Mouse (Mus musculus) hindbrain, embryonic 10.5 days (tissue): ENCODE measurements around the gene Gps2. TPM values are rescaled to one million over a fixed set of nuclear protein-coding genes. Genes with fewer than 3 reads are reported as not detected.
"Not testable (repeated sequence)": the region's sequence is repeated elsewhere in the genome, so short reads cannot be mapped to it uniquely, and the experiment has no call there.

Source experiments
- DNase-seq: peaks from one replicate; pipeline ENCODE4 v3.0.0-alpha.2; 2017; ENCODE audit warnings: low spot score
- H3K27ac ChIP-seq: fragments of 300-500 bp; sonication (generic); 2 replicates; pipeline ENCODE4 v1.5.1; 2016; ENCODE audit warnings: mild to moderate bottlenecking, moderate library complexity
- H3K27me3 ChIP-seq: fragments of 300-500 bp; sonication (generic); 2 replicates; pipeline ENCODE4 v1.6.1; 2016; ENCODE audit warnings: mild to moderate bottlenecking; ENCODE audit not compliant: poor library complexity, insufficient read depth, severe bottlenecking
- H3K36me3 ChIP-seq: fragments of 300-500 bp; sonication (generic); 2 replicates; pipeline ENCODE4 v1.6.1; 2016; ENCODE audit warnings: mild to moderate bottlenecking, moderate library complexity
- H3K4me1 ChIP-seq: fragments of 300-500 bp; sonication (generic); replicated peaks from 2 replicates; pipeline ENCODE4 v1.6.1; 2016; ENCODE audit warnings: mild to moderate bottlenecking
- H3K4me3 ChIP-seq: fragments of 300-500 bp; sonication (generic); 2 replicates; pipeline ENCODE4 v1.5.1; 2016; ENCODE audit warnings: mild to moderate bottlenecking, moderate library complexity
- H3K9me3 ChIP-seq: fragments of 300-500 bp; sonication (generic); 2 replicates; pipeline ENCODE4 v1.6.1; 2016; ENCODE audit warnings: mild to moderate bottlenecking, moderate library complexity
- WGBS: fragments of 180-500 bp; shearing (Covaris S2); methylation state at CpG from one replicate; pipeline ENCODE4 v1.1.7; 2016; 5-methylcytosine and 5-hydroxymethylcytosine counted together
- polyA plus RNA-seq: library from polyadenylated mRNA; unstranded; fragments of >200 nt; fragmentation: Nextera tagmentation; extraction: Ambion mirVana; gene quantifications from 2 replicates; pipeline ENCODE4 v1.2.1, GENCODE M21; 2016

Gps2 gene
- polyA plus RNA-seq, 1 experiment from 2014 or later, result 105 TPM

- peaks cover 31% of the 10 kb centered on the region for H3K4me1 ChIP-seq
- peaks cover 26% of the 10 kb centered on the region for H3K36me3 ChIP-seq
- H3K27me3 ChIP-seq, result no peaks in the 10 kb centered on the region
- H3K9me3 ChIP-seq, result no peaks in the 10 kb centered on the region
- peak overlapping the region; percentile 91 for H3K4me3 ChIP-seq
- H3K27ac ChIP-seq, result peak overlapping the region; percentile 98
- DNase-seq, result no peak
- WGBS, result 5% methylated on average over 12 of the region's 12 CpGs
Observed at GRCm38 (mm10) chr11:69922012-69922756, 8.5 kb downstream of the Gps2 start.

- H3K4me3 ChIP-seq, result peak overlapping the region; percentile 91
- H3K4me1 ChIP-seq, result peaks cover 25% of the 10 kb centered on the region
- peaks cover 20% of the 10 kb centered on the region for H3K36me3 ChIP-seq
- DNase-seq, result no peak
- no peaks in the 10 kb centered on the region for H3K27me3 ChIP-seq
- H3K27ac ChIP-seq, result peak overlapping the region; percentile 98
- no peaks in the 10 kb centered on the region for H3K9me3 ChIP-seq
- 72% methylated on average over 3 of the region's 3 CpGs for WGBS
Observed at GRCm38 (mm10) chr11:69922796-69923195, 9.1 kb downstream of the Gps2 start.

GRCm38 (mm10) chr11:69927501-69927900, 13.8 kb downstream of the Gps2 start:
- no peak overlapping the region for H3K27ac ChIP-seq
- no peaks in the 10 kb centered on the region for H3K9me3 ChIP-seq
- H3K27me3 ChIP-seq, result no peaks in the 10 kb centered on the region
- 95% methylated on average over 2 of the region's 2 CpGs for WGBS
- DNase-seq, result no peak
- H3K4me3 ChIP-seq, result no peak overlapping the region
- peaks cover 6% of the 10 kb centered on the region for H3K4me1 ChIP-seq
- H3K36me3 ChIP-seq, result no peaks in the 10 kb centered on the region

GRCm38 (mm10) chr11:69929712-69930111, 16.0 kb downstream of the Gps2 start:
- Histone ChIP-seq H3K4me3 (no peak overlapping the region), H3K27me3 (peaks cover 10% of the 10 kb centered on the region; the same call in 1 of the 2 replicates), H3K9me3 (no peaks in the 10 kb centered on the region), H3K27ac (no peak overlapping the region), H3K36me3 (no peaks in the 10 kb centered on the region), H3K4me1 (peaks cover 9% of the 10 kb centered on the region; the same call in 1 of the 2 replicates)
- no peak for DNase-seq
- 88% methylated on average over 4 of the region's 4 CpGs for WGBS

- Histone ChIP-seq H3K4me1 (peaks cover 13% of the 10 kb centered on the region), H3K27me3 (peaks cover 15% of the 10 kb centered on the region)
- DNase-seq, H3K27ac ChIP-seq, H3K4me3 ChIP-seq, H3K36me3 ChIP-seq, H3K9me3 ChIP-seq: not testable (repeated sequence)
- WGBS, result 88% methylated on average over 8 of the region's 8 CpGs
Observed at GRCm38 (mm10) chr11:69930176-69930575, 16.5 kb downstream of the Gps2 start.

- peaks cover 23% of the 10 kb centered on the region for H3K27me3 ChIP-seq
- H3K27ac ChIP-seq, result no peak overlapping the region
- no peak overlapping the region for H3K4me3 ChIP-seq
- no peaks in the 10 kb centered on the region for H3K36me3 ChIP-seq
- no peaks in the 10 kb centered on the region for H3K9me3 ChIP-seq
- no peak for DNase-seq
- 84% methylated on average over 3 of the region's 3 CpGs for WGBS
- peaks cover 22% of the 10 kb centered on the region for H3K4me1 ChIP-seq
Observed at GRCm38 (mm10) chr11:69930967-69931537, 17.4 kb downstream of the Gps2 start.

- Histone ChIP-seq H3K27me3 (peaks cover 30% of the 10 kb centered on the region), H3K4me3 (no peak overlapping the region), H3K4me1 (peaks cover 29% of the 10 kb centered on the region), H3K27ac (no peak overlapping the region), H3K36me3 (no peaks in the 10 kb centered on the region), H3K9me3 (no peaks in the 10 kb centered on the region)
- 77% methylated on average over 8 of the region's 8 CpGs for WGBS
- DNase-seq, result no peak
Observed at GRCm38 (mm10) chr11:69931769-69932168, 18.1 kb downstream of the Gps2 start.

- H3K9me3 ChIP-seq, result no peaks in the 10 kb centered on the region
- H3K4me1 ChIP-seq, result peaks cover 33% of the 10 kb centered on the region
- H3K27ac ChIP-seq, result no peak overlapping the region
- DNase-seq, result no peak
- no peaks in the 10 kb centered on the region for H3K36me3 ChIP-seq
- H3K27me3 ChIP-seq, result peaks cover 35% of the 10 kb centered on the region
- WGBS, result 41% methylated on average over 3 of the region's 3 CpGs
- H3K4me3 ChIP-seq, result no peak overlapping the region
Observed at GRCm38 (mm10) chr11:69932254-69932653, 18.6 kb downstream of the Gps2 start.

GRCm38 (mm10) chr11:69933066-69933465, 19.4 kb downstream of the Gps2 start:
- Histone ChIP-seq H3K9me3 (no peaks in the 10 kb centered on the region), H3K4me1 (peaks cover 39% of the 10 kb centered on the region), H3K27ac (no peak overlapping the region), H3K27me3 (peaks cover 43% of the 10 kb centered on the region), H3K36me3 (no peaks in the 10 kb centered on the region), H3K4me3 (no peak overlapping the region)
- DNase-seq, result no peak
- 76% methylated on average over 4 of the region's 4 CpGs for WGBS

GRCm38 (mm10) chr11:69934169-69934568, 20.5 kb downstream of the Gps2 start:
- 3% methylated on average over 18 of the region's 18 CpGs for WGBS
- H3K36me3 ChIP-seq, result no peaks in the 10 kb centered on the region
- peaks cover 41% of the 10 kb centered on the region for H3K4me1 ChIP-seq
- H3K4me3 ChIP-seq, result peak overlapping the region; percentile 66
- peaks cover 55% of the 10 kb centered on the region for H3K27me3 ChIP-seq
- no peaks in the 10 kb centered on the region for H3K9me3 ChIP-seq
- no peak overlapping the region for H3K27ac ChIP-seq
- DNase-seq, result peak; percentile 94

GRCm38 (mm10) chr11:69934681-69935080, 21.0 kb downstream of the Gps2 start:
- 23% methylated on average over 6 of the region's 6 CpGs for WGBS
- H3K4me1 ChIP-seq, result peaks cover 41% of the 10 kb centered on the region
- H3K36me3 ChIP-seq, result no peaks in the 10 kb centered on the region
- H3K27ac ChIP-seq, result no peak overlapping the region
- peak overlapping the region; percentile 66 for H3K4me3 ChIP-seq
- H3K9me3 ChIP-seq, result no peaks in the 10 kb centered on the region
- DNase-seq, result no peak
- H3K27me3 ChIP-seq, result peaks cover 60% of the 10 kb centered on the region

- WGBS, result 2% methylated on average over 61 of the region's 62 CpGs
- H3K9me3 ChIP-seq, result no peaks in the 10 kb centered on the region
- no peaks in the 10 kb centered on the region for H3K36me3 ChIP-seq
- peaks cover 65% of the 10 kb centered on the region for H3K27me3 ChIP-seq
- H3K4me1 ChIP-seq, result peaks cover 41% of the 10 kb centered on the region
- peak; percentile 90 for DNase-seq
- peak within 1 kb of the TSS; percentile 66 for H3K4me3 ChIP-seq
- H3K27ac ChIP-seq, result peak within 1 kb of the TSS; percentile 86
Observed at GRCm38 (mm10) chr11:69935137-69935879, 21.6 kb downstream of the Gps2 start, which contains the start of gene Ybx2. Gene Ybx2 (plus strand): TSS chr11:69935796.

- Histone ChIP-seq H3K27ac (peak overlapping the region; percentile 86), H3K4me1 (peaks cover 41% of the 10 kb centered on the region), H3K9me3 (no peaks in the 10 kb centered on the region), H3K36me3 (no peaks in the 10 kb centered on the region), H3K4me3 (peak overlapping the region; percentile 66), H3K27me3 (peaks cover 65% of the 10 kb centered on the region)
- peak; percentile 34 for DNase-seq
- 3% methylated on average over 30 of the region's 30 CpGs for WGBS
Observed at GRCm38 (mm10) chr11:69936156-69936555, 22.5 kb downstream of the Gps2 start.
